Mouse (Mus musculus) C2C12 (cell line): ENCODE data around the gene Ifna7.

Experiments
- CTCF ChIP-seq: IDR thresholded peaks from one replicate; pipeline ENCODE4 v1.5.1; 2011; ENCODE audit not compliant: control insufficient read depth, insufficient read depth, insufficient read length
- USF1 ChIP-seq: IDR thresholded peaks from one replicate; pipeline ENCODE4 v1.6.1; 2011; ENCODE audit warnings: low read depth, mild to moderate bottlenecking, control low read depth, moderate library complexity

- TF ChIP-seq CTCF (no peak), USF1 (no peak)
These were observed 22.8 kb downstream of the Ifna7 start for GRCm38 (mm10) chr4:88838828-88839227.
